Mouse (Mus musculus) liver, postnatal 0 days (tissue): ENCODE results near the gene Exoc3. TPM values are rescaled to one million over a fixed set of nuclear protein-coding genes. Genes with fewer than 3 reads are reported as not detected.

Source experiments
- ATAC-seq: fragments of 200-750 bp; cut with Nextera tagmentation; 2 replicates; pipeline ENCODE4 v1.8.0; 2017; ENCODE audit warnings: mild to moderate bottlenecking, moderate library complexity
- DNase-seq: peaks from one replicate; pipeline ENCODE4 v3.0.0-alpha.2; 2016
- H3K27ac ChIP-seq: fragments of 300-500 bp; sonication (generic); 2 replicates; pipeline ENCODE4 v1.5.1; 2014; ENCODE audit warnings: antibody characterized with exemption, moderate library complexity, mild to moderate bottlenecking, low read depth
- H3K27me3 ChIP-seq: fragments of 300-500 bp; sonication (generic); 2 replicates; pipeline ENCODE4 v1.6.1; 2014; ENCODE audit warnings: low read length, control low read depth, mixed read lengths; ENCODE audit not compliant: insufficient read depth
- H3K36me3 ChIP-seq: fragments of 300-500 bp; sonication (generic); replicated peaks from 2 replicates; pipeline ENCODE4 v1.6.1; 2014; ENCODE audit warnings: mild to moderate bottlenecking, control low read depth, low read length, moderate library complexity, mixed read lengths; ENCODE audit not compliant: insufficient read depth
- H3K4me1 ChIP-seq: fragments of 300-500 bp; sonication (generic); 2 replicates; pipeline ENCODE4 v1.6.1; 2014; ENCODE audit warnings: antibody characterized with exemption, mild to moderate bottlenecking, control low read depth; ENCODE audit not compliant: insufficient read depth
- H3K4me2 ChIP-seq: fragments of 300-500 bp; sonication (generic); 2 replicates; pipeline ENCODE4 v1.6.1; 2014; ENCODE audit warnings: low read depth, mild to moderate bottlenecking, low read length, moderate library complexity, mixed read lengths
- H3K4me3 ChIP-seq: fragments of 300-500 bp; sonication (generic); 2 replicates; pipeline ENCODE4 v1.5.1; 2014; ENCODE audit warnings: low read depth, low read length
- H3K9ac ChIP-seq: fragments of 300-500 bp; sonication (generic); replicated peaks from 2 replicates; pipeline ENCODE4 v1.6.1; 2014; ENCODE audit warnings: mild to moderate bottlenecking, moderate library complexity
- H3K9me3 ChIP-seq: fragments of 300-500 bp; sonication (generic); 2 replicates; pipeline ENCODE4 v1.6.1; 2016; ENCODE audit warnings: mild to moderate bottlenecking, control low read depth, low read length, mixed read lengths
- CTCF ChIP-seq: sonication (generic); IDR thresholded peaks from 2 replicates; pipeline ENCODE4 v1.5.1; 2016; ENCODE audit warnings: antibody characterized with exemption, low read depth
- EP300 ChIP-seq: IDR thresholded peaks from 2 replicates; pipeline ENCODE4 v1.6.1; 2016; ENCODE audit warnings: antibody characterized with exemption, low read depth, mild to moderate bottlenecking
- WGBS: fragments of 180-500 bp; shearing (Covaris S2); extraction: QIAGEN DNeasy Blood & Tissue Kit; methylation state at CpG from one replicate; pipeline ENCODE4 v1.1.7; 2014; ENCODE audit not compliant: insufficient replicate concordance; 5-methylcytosine and 5-hydroxymethylcytosine counted together
- polyA plus RNA-seq: library from polyadenylated mRNA; unstranded; fragments of >200 nt; fragmentation: Nextera tagmentation; extraction: Ambion mirVana; gene quantifications from 2 replicates; pipeline ENCODE4 v1.2.1, GENCODE M21; 2015

Exoc3 gene
- polyA plus RNA-seq, 1 experiment from 2014 or later = 19.6 TPM

GRCm38 (mm10) chr13:74122632-74123031 lies 85.9 kb downstream of the Exoc3 start:
- no peak overlapping the region for H3K9ac ChIP-seq
- TF ChIP-seq CTCF (no peak), EP300 (no peak)
- peaks cover 31% of the 10 kb centered on the region for H3K27me3 ChIP-seq
- no peaks in the 10 kb centered on the region for H3K36me3 ChIP-seq
- no peak overlapping the region for H3K4me2 ChIP-seq
- ATAC-seq (no peak), DNase-seq (no peak)
- no peaks in the 10 kb centered on the region for H3K9me3 ChIP-seq
- no peak overlapping the region for H3K4me3 ChIP-seq
- H3K4me1 ChIP-seq = peaks cover 3% of the 10 kb centered on the region; the same call in 1 of the 2 replicates
- 73% methylated on average over 3 of the region's 3 CpGs for WGBS
- no peak overlapping the region for H3K27ac ChIP-seq

GRCm38 (mm10) chr13:74121795-74122330 lies 86.7 kb downstream of the Exoc3 start:
- Histone ChIP-seq H3K36me3 (no peaks in the 10 kb centered on the region), H3K9me3 (no peaks in the 10 kb centered on the region), H3K27ac (no peak overlapping the region), H3K27me3 (peaks cover 31% of the 10 kb centered on the region), H3K4me1 (peaks cover 3% of the 10 kb centered on the region; the same call in 1 of the 2 replicates), H3K4me3 (no peak overlapping the region), H3K9ac (no peak overlapping the region), H3K4me2 (no peak overlapping the region)
- TF ChIP-seq CTCF = no peak
- no peak for TF ChIP-seq EP300
- WGBS = 29% methylated on average over 14 of the region's 14 CpGs
- no peak for DNase-seq
- no peak for ATAC-seq

- peak; percentile 41 for DNase-seq
- Histone ChIP-seq H3K27me3 (peaks cover 31% of the 10 kb centered on the region), H3K4me1 (peaks cover 3% of the 10 kb centered on the region; the same call in 1 of the 2 replicates), H3K9ac (no peak within 1 kb of the TSS), H3K9me3 (no peaks in the 10 kb centered on the region), H3K27ac (no peak within 1 kb of the TSS), H3K4me2 (peak within 1 kb of the TSS; percentile 66), H3K36me3 (no peaks in the 10 kb centered on the region), H3K4me3 (peak within 1 kb of the TSS; percentile 25; the same call in 1 of the 2 replicates)
- under 1% methylated on average over 35 of the region's 35 CpGs for WGBS
- TF ChIP-seq CTCF (no peak), EP300 (no peak)
- peak; percentile 62 for ATAC-seq
Observed at GRCm38 (mm10) chr13:74121141-74121602, 87.4 kb downstream of the Exoc3 start, which contains the start of gene Slc9a3. Gene Slc9a3, plus strand, starts transcription at chr13:74121457.

Other genes with a start within 250 kb of the Exoc3 start
- not detected in 2 replicates for gene Zdhhc11, start 244.9 kb downstream of the Exoc3 start, polyA plus RNA-seq
- 0.36 and 0.42 TPM in 2 replicates for gene Tppp, start 199.3 kb downstream of the Exoc3 start, polyA plus RNA-seq
- gene Cep72, start 146.4 kb downstream of the Exoc3 start, polyA plus RNA-seq = 3.8 and 4.0 TPM in 2 replicates
- not detected in 2 replicates for gene Slc9a3, start 87.3 kb downstream of the Exoc3 start, polyA plus RNA-seq
- 0.21 and 0.36 TPM in 2 replicates for gene Ahrr, start 83.6 kb upstream of the Exoc3 start, polyA plus RNA-seq
- gene Pdcd6, start 108.8 kb upstream of the Exoc3 start, polyA plus RNA-seq = 83.1 and 86.2 TPM in 2 replicates
- 139 and 154 TPM in 2 replicates for gene Sdha, start 141.5 kb upstream of the Exoc3 start, polyA plus RNA-seq
- 14.3 and 14.8 TPM in 2 replicates for gene Ccdc127, start 141.6 kb upstream of the Exoc3 start, polyA plus RNA-seq
- gene Lrrc14b, start 155.3 kb upstream of the Exoc3 start, polyA plus RNA-seq = not detected in 2 replicates
- gene Zfp72, start 182.1 kb upstream of the Exoc3 start, polyA plus RNA-seq = 0.60 and 0.70 TPM in 2 replicates
- 121 and 125 TPM in 2 replicates for gene Ftl1-ps1, start 191.0 kb upstream of the Exoc3 start, polyA plus RNA-seq